Mouse (Mus musculus) large intestine, adult 2 months (tissue): ENCODE data around the gene Has1. TPM values are rescaled to one million over a fixed set of nuclear protein-coding genes. Genes with fewer than 3 reads are reported as not detected.

Experiments used
- DNase-seq: peaks from one replicate; pipeline ENCODE4 v3.0.0-alpha.2; 2012; ENCODE audit warnings: low read depth, low spot score
- WGBS: fragments of 180-500 bp; shearing (Covaris S2); methylation state at CpG from one replicate; pipeline ENCODE4 v1.1.7; 2018; 5-methylcytosine and 5-hydroxymethylcytosine counted together
- polyA plus RNA-seq: library from polyadenylated mRNA; depleted of rRNA; stranded (reverse); fragments of >200 nt; gene quantifications from 2 replicates; pipeline ENCODE4 v1.2.3, GENCODE M21; 2012; rRNA removed

Has1 gene
- polyA plus RNA-seq, 1 experiment: 0.17 TPM

- no peak for DNase-seq
- 74% methylated on average over 6 of the region's 6 CpGs for WGBS
These were observed 31.2 kb downstream of the Has1 start for GRCm38 (mm10) chr17:17823612-17824336.

GRCm38 (mm10) chr17:17795527-17795926 lies 59.5 kb downstream of the Has1 start:
- no peak for DNase-seq
- WGBS: 31% methylated on average over 2 of the region's 2 CpGs

Other genes starting within 250 kb of the Has1 start
- 5.4 and 8.3 TPM in 2 replicates for gene Lnpep, start 230.2 kb downstream of the Has1 start, polyA plus RNA-seq
- not detected in 2 replicates for gene Vmn2r90, start 151.5 kb downstream of the Has1 start, polyA plus RNA-seq
- 7.7 and 8.3 TPM in 2 replicates for gene Spaca6, start 28.0 kb downstream of the Has1 start, polyA plus RNA-seq
- 0.75 and 0.79 TPM in 2 replicates for gene Fpr1, start 28.7 kb upstream of the Has1 start, polyA plus RNA-seq
- gene Fpr2, start 32.6 kb upstream of the Has1 start, polyA plus RNA-seq: 0.76 and 0.80 TPM in 2 replicates
- not detected in 2 replicates for gene Fpr3, start 32.6 kb upstream of the Has1 start, polyA plus RNA-seq
- gene Fpr-rs4, start 166.5 kb upstream of the Has1 start, polyA plus RNA-seq: not detected in 2 replicates
- gene Vmn2r124, start 194.2 kb upstream of the Has1 start, polyA plus RNA-seq: not detected in 2 replicates
- gene Vmn2r91, start 229.8 kb upstream of the Has1 start, polyA plus RNA-seq: not detected in 2 replicates